Mouse (Mus musculus) limb, embryonic 15.5 days (tissue): ENCODE data around the gene Epha4. TPM values are rescaled to one million over a fixed set of nuclear protein-coding genes. Genes with fewer than 3 reads are reported as not detected.

Source experiments
- ATAC-seq: fragments of 200-750 bp; cut with Nextera tagmentation; 2 replicates; pipeline ENCODE4 v1.8.0; 2017; ENCODE audit warnings: low read depth, moderate TSS enrichment; ENCODE audit not compliant: insufficient number of reproducible peaks, low FRiP score, low TSS enrichment
- H3K27ac ChIP-seq: fragments of 300-500 bp; sonication (generic); 2 replicates; pipeline ENCODE4 v1.5.1; 2015; ENCODE audit warnings: moderate library complexity, mild to moderate bottlenecking, inconsistent platforms
- H3K27me3 ChIP-seq: fragments of 300-500 bp; sonication (generic); 2 replicates; pipeline ENCODE4 v1.6.1; 2015; ENCODE audit warnings: inconsistent platforms
- H3K36me3 ChIP-seq: fragments of 300-500 bp; sonication (generic); 2 replicates; pipeline ENCODE4 v1.6.1; 2015; ENCODE audit warnings: inconsistent platforms
- H3K4me1 ChIP-seq: fragments of 300-500 bp; sonication (generic); 2 replicates; pipeline ENCODE4 v1.6.1; 2015; ENCODE audit warnings: inconsistent platforms
- H3K4me2 ChIP-seq: fragments of 300-500 bp; sonication (generic); 2 replicates; pipeline ENCODE4 v1.6.1; 2015; ENCODE audit warnings: mild to moderate bottlenecking, inconsistent platforms
- H3K4me3 ChIP-seq: fragments of 300-500 bp; sonication (generic); 2 replicates; pipeline ENCODE4 v1.5.1; 2015; ENCODE audit warnings: mild to moderate bottlenecking, inconsistent platforms
- H3K9ac ChIP-seq: fragments of 300-500 bp; sonication (generic); 2 replicates; pipeline ENCODE4 v1.6.1; 2015; ENCODE audit warnings: inconsistent platforms
- H3K9me3 ChIP-seq: fragments of 300-500 bp; sonication (generic); 2 replicates; pipeline ENCODE4 v1.6.1; 2016; ENCODE audit warnings: inconsistent platforms
- WGBS: fragments of 180-500 bp; shearing (Covaris S2); methylation state at CpG from one replicate; pipeline ENCODE4 v1.1.7; 2015; 5-methylcytosine and 5-hydroxymethylcytosine counted together
- microRNA-seq: library from miRNA; unstranded; fragments of <30 nt; microRNA quantifications from one replicate; pipeline ENCODE4, GENCODE M21; 2016
- polyA plus RNA-seq: library from polyadenylated mRNA; unstranded; fragments of >200 nt; fragmentation: Nextera tagmentation; extraction: Ambion mirVana; gene quantifications from 2 replicates; pipeline ENCODE4 v1.2.1, GENCODE M21; 2015

Gene Epha4
- polyA plus RNA-seq, 1 experiment from 2014 or later: 39.0 TPM

GRCm38 (mm10) chr1:77318597-77319127, 196.2 kb downstream of the Epha4 start:
- Histone ChIP-seq H3K27me3 (no peaks in the 10 kb centered on the region), H3K9me3 (no peaks in the 10 kb centered on the region), H3K27ac (no peak overlapping the region), H3K4me3 (no peak overlapping the region), H3K36me3 (no peaks in the 10 kb centered on the region), H3K9ac (no peak overlapping the region), H3K4me2 (no peak overlapping the region), H3K4me1 (no peaks in the 10 kb centered on the region)
- 76% methylated on average over 4 of the region's 4 CpGs for WGBS
- no peak for ATAC-seq

Small RNA genes lying within 50 kb of the gene (microRNA-seq; reads per million reads assigned to microRNA genes)
- not detected for gene Mir6352
